Mouse (Mus musculus): ENCODE measurements around the gene H3f3b. TPM values are rescaled to one million over a fixed set of nuclear protein-coding genes. Genes with fewer than 3 reads are reported as not detected.

H3f3b gene
- polyA plus RNA-seq, 1 experiment from 2014 or later = 2,219 TPM

DNA sequence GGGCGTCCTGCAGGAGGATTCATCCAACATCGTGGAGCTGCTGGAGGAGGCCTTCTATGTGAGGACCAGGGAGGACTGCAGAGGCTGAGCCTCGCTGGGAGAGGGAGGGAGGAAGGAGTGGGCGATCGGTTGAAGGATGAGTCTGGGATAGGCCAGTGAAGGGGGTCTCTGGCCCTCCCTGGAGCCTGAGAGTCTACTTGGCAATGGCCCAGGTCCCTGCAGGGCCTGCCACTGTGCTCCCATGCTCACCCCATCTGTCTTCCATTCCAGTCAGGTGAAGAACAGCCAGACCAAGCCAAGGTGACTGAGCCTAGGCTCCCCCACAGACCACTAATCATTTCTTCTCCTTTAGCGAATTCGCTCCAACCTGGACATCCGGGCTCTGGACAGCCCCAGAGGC lies 44.5 kb downstream of the H3f3b start:
- Histone ChIP-seq H3K4me3 (no peak overlapping the region), H3K4me1 (no peaks in the 10 kb centered on the region), H3K27ac (no peak overlapping the region), H3K27me3 (peaks cover 15% of the 10 kb centered on the region), H3K4me2 (replicated peaks) (no peak overlapping the region), H3K36me3 (no peaks in the 10 kb centered on the region), H3K9ac (no peak overlapping the region), H3K9me3 (no peaks in the 10 kb centered on the region)
- WGBS = 85% methylated on average over 8 of the region's 8 CpGs
- no peak for ATAC-seq (ENCODE audit: low FRiP score, low read depth)

- Histone ChIP-seq H3K27me3 (peaks cover 19% of the 10 kb centered on the region), H3K27ac (no peak overlapping the region), H3K4me1 (no peaks in the 10 kb centered on the region), H3K9ac (no peak overlapping the region), H3K4me3 (no peak overlapping the region), H3K36me3 (no peaks in the 10 kb centered on the region), H3K4me2 (replicated peaks) (no peak overlapping the region), H3K9me3 (no peaks in the 10 kb centered on the region)
- 88% methylated on average over 15 of the region's 15 CpGs for WGBS
- ATAC-seq (ENCODE audit: low FRiP score, low read depth) = no peak
Observed at GRCm38 (mm10) chr11:115982472-115982871, 45.3 kb downstream of the H3f3b start.

DNA sequence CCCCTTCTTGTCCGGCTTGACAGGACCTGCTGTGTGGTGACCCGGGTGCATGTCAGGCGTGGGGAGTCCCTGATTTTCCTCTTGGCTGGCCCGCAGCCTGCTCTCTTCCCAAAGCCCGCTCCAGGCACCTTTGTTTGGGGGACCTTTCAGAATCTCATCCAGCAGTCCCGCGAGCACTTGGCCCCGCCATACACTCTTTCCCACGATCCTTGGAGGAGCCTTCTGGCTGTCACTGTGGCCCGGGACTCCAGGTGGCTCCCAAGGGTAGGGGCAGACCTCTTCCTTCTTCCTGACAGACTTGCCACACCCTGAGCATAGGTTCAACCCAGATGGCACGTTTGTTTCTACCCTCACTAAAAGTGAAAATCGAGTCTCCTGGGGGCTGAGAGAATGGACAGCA lies 52.2 kb downstream of the H3f3b start:
- no peak overlapping the region for H3K27ac ChIP-seq
- peak overlapping the region; percentile 72 for H3K4me2 ChIP-seq (replicated peaks)
- H3K36me3 ChIP-seq = no peaks in the 10 kb centered on the region
- no peaks in the 10 kb centered on the region for H3K9me3 ChIP-seq
- no peak for ATAC-seq (ENCODE audit: low FRiP score, low read depth)
- H3K4me1 ChIP-seq = peaks cover 12% of the 10 kb centered on the region
- peaks cover 61% of the 10 kb centered on the region for H3K27me3 ChIP-seq
- H3K4me3 ChIP-seq = peak overlapping the region; percentile 48
- WGBS = 37% methylated on average over 12 of the region's 12 CpGs
- no peak overlapping the region for H3K9ac ChIP-seq

DNA sequence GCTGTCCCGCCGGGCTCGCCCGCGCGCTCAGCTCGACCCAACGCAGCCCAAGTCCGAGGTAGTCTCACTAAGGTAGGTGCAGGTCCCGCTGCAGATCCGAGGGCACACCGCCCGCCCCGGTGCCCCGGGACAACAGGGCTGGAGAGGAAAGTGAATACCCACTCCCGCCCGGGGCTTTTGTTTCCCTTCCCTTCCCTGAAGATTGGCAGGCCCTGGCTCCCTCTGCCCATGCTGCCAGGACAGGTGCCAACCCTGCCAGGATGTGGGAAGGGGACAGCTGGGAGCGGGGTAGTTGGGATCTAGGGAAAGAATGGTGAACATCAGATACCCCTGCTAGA lies 52.7 kb downstream of the H3f3b start:
- Histone ChIP-seq H3K9ac (peak overlapping the region; percentile 59), H3K27ac (no peak overlapping the region), H3K27me3 (peaks cover 61% of the 10 kb centered on the region), H3K9me3 (no peaks in the 10 kb centered on the region), H3K36me3 (no peaks in the 10 kb centered on the region), H3K4me1 (peaks cover 12% of the 10 kb centered on the region), H3K4me2 (replicated peaks) (peak overlapping the region; percentile 72), H3K4me3 (peak overlapping the region; percentile 48)
- ATAC-seq (ENCODE audit: low FRiP score, low read depth) = no peak
- 3% methylated on average over 18 of the region's 18 CpGs for WGBS

DNA sequence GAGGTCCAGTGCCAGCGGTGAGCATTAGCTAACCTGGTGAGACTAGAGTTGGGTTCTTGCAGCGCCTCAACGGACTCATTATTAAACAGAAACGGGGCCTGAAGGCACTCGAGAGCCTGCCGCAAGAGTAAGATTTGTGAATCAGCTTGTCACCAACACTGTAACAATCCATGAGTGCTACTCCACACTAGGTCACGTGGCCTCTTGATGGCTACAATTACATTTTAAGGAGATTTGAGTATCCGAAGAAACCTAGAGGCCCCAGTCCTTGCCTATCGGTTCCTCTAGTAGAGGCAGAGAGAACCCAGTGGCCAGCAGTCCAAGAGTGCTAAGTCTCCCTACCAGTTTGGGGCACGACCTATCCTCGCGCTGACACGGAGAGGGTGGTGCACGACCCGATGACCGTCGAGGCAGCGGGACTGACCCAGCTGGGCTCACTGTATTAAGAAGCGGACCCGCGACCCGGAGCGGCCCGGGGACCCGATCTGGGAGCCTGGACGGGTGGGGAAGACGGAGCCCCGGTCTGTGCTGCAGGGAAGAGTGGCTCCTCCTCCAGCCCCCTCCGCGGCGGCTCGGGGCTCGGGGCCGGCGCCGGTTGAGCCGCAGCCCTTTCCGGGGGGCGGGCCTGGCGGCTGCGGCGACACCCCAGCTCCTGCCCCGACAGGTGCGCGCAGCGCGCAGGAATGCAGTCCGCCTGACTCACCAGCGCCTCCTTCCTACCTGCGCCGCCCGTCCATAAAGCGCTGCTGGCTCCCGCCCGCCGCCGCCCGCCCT lies 53.3 kb downstream of the H3f3b start, which contains the start of gene Itgb4:
Gene Itgb4 (plus strand): TSS at position 401 of the 774 bp plus-strand sequence.
- H3K36me3 ChIP-seq = no peaks in the 10 kb centered on the region
- H3K9me3 ChIP-seq = no peaks in the 10 kb centered on the region
- peak within 1 kb of the TSS; percentile 59 for H3K9ac ChIP-seq
- peaks cover 61% of the 10 kb centered on the region for H3K27me3 ChIP-seq
- H3K4me2 ChIP-seq (replicated peaks) = peak within 1 kb of the TSS; percentile 72
- H3K27ac ChIP-seq = no peak within 1 kb of the TSS; the same call in 1 of the 2 replicates
- ATAC-seq (ENCODE audit: low FRiP score, low read depth) = peak; percentile 40; the same call in 1 of the 2 replicates
- H3K4me1 ChIP-seq = peaks cover 12% of the 10 kb centered on the region
- 10% methylated on average over 49 of the region's 58 CpGs for WGBS
- H3K4me3 ChIP-seq = peak within 1 kb of the TSS; percentile 48

Other genes starting within 250 kb of the H3f3b start
- gene Caskin2, start 214.3 kb downstream of the H3f3b start, polyA plus RNA-seq (2015; fragmentation: Nextera tagmentation; extraction: Ambion mirVana) = 15.5 and 19.4 TPM in 2 replicates
- 32.9 and 33.8 TPM in 2 replicates for gene Tsen54, start 213.2 kb downstream of the H3f3b start, polyA plus RNA-seq (2015; fragmentation: Nextera tagmentation; extraction: Ambion mirVana)
- gene Llgl2, start 203.9 kb downstream of the H3f3b start, polyA plus RNA-seq (2015; fragmentation: Nextera tagmentation; extraction: Ambion mirVana) = 4.8 and 6.0 TPM in 2 replicates
- gene Myo15b, start 169.6 kb downstream of the H3f3b start, polyA plus RNA-seq (2015; fragmentation: Nextera tagmentation; extraction: Ambion mirVana) = 0.15 and 0.24 TPM in 2 replicates
- gene Smim5, start 128.0 kb downstream of the H3f3b start, polyA plus RNA-seq (2015; fragmentation: Nextera tagmentation; extraction: Ambion mirVana) = 6.7 and 8.6 TPM in 2 replicates
- gene Smim6, start 115.9 kb downstream of the H3f3b start, polyA plus RNA-seq (2015; fragmentation: Nextera tagmentation; extraction: Ambion mirVana) = 1.4 TPM in 2 replicates
- 44.2 and 52.1 TPM in 2 replicates for gene Sap30bp, start 94.7 kb downstream of the H3f3b start, polyA plus RNA-seq (2015; fragmentation: Nextera tagmentation; extraction: Ambion mirVana)
- 22.3 and 23.7 TPM in 2 replicates for gene Recql5, start 94.5 kb downstream of the H3f3b start, polyA plus RNA-seq (2015; fragmentation: Nextera tagmentation; extraction: Ambion mirVana)
- gene Itgb4, start 53.3 kb downstream of the H3f3b start, polyA plus RNA-seq (2015; fragmentation: Nextera tagmentation; extraction: Ambion mirVana) = 5.2 and 6.3 TPM in 2 replicates
- gene Galk1, start 15.2 kb downstream of the H3f3b start, polyA plus RNA-seq (2015; fragmentation: Nextera tagmentation; extraction: Ambion mirVana) = 207 and 211 TPM in 2 replicates
- 39.4 and 44.8 TPM in 2 replicates for gene Unk, start 2.4 kb upstream of the H3f3b start, polyA plus RNA-seq (2015; fragmentation: Nextera tagmentation; extraction: Ambion mirVana)
- 2.1 and 2.4 TPM in 2 replicates for gene Unc13d, start 50.0 kb upstream of the H3f3b start, polyA plus RNA-seq (2015; fragmentation: Nextera tagmentation; extraction: Ambion mirVana)
- 43.1 and 47.9 TPM in 2 replicates for gene Wbp2, start 59.0 kb upstream of the H3f3b start, polyA plus RNA-seq (2015; fragmentation: Nextera tagmentation; extraction: Ambion mirVana)
- 15.7 and 15.9 TPM in 2 replicates for gene Trim47, start 99.2 kb upstream of the H3f3b start, polyA plus RNA-seq (2015; fragmentation: Nextera tagmentation; extraction: Ambion mirVana)
- gene Trim65, start 103.2 kb upstream of the H3f3b start, polyA plus RNA-seq (2015; fragmentation: Nextera tagmentation; extraction: Ambion mirVana) = 2.3 and 3.2 TPM in 2 replicates
- 86.0 and 86.3 TPM in 2 replicates for gene Mrpl38, start 110.9 kb upstream of the H3f3b start, polyA plus RNA-seq (2015; fragmentation: Nextera tagmentation; extraction: Ambion mirVana)
- 48.6 and 48.9 TPM in 2 replicates for gene Fbf1, start 140.2 kb upstream of the H3f3b start, polyA plus RNA-seq (2015; fragmentation: Nextera tagmentation; extraction: Ambion mirVana)
- 63.3 and 72.1 TPM in 2 replicates for gene Ten1, start 170.9 kb upstream of the H3f3b start, polyA plus RNA-seq (2015; fragmentation: Nextera tagmentation; extraction: Ambion mirVana)
- 22.0 and 23.5 TPM in 2 replicates for gene Acox1, start 171.1 kb upstream of the H3f3b start, polyA plus RNA-seq (2015; fragmentation: Nextera tagmentation; extraction: Ambion mirVana)
- 3.3 and 4.0 TPM in 2 replicates for gene Evpl, start 210.1 kb upstream of the H3f3b start, polyA plus RNA-seq (2015; fragmentation: Nextera tagmentation; extraction: Ambion mirVana)
- 109 and 110 TPM in 2 replicates for gene Srp68, start 246.3 kb upstream of the H3f3b start, polyA plus RNA-seq (2015; fragmentation: Nextera tagmentation; extraction: Ambion mirVana)

Data from limb, embryonic 13.5 days (tissue).